Mouse (Mus musculus): ENCODE measurements at regions not wholly inside any gene's neighbourhood (a gene's known extent, or its start where the extent isn't known, plus 50 kb on each side); places are given as distances from the start of the nearest gene placed in this dataset.

GRCm38 (mm10) chr15:96775129-96775528 is 75.6 kb upstream of the Slc38a2 start:
- H3K4me2 ChIP-seq (ENCODE audit: low read length): no peak overlapping the region
- TF ChIP-seq CTCF (IDR thresholded peaks at IDR 0.05; ENCODE audit: low read depth): no peak
- H3K9ac ChIP-seq (ENCODE audit: low read depth, low read length): no peak overlapping the region
- no peaks in the 10 kb centered on the region for H3K9me3 ChIP-seq (replicated peaks; ENCODE audit: low read length)
- DNase-seq (ENCODE audit: low spot score) (no peak), ATAC-seq (replicated peaks; ENCODE audit: low FRiP score, low read depth) (no peak)
- no peaks in the 10 kb centered on the region for H3K36me3 ChIP-seq (ENCODE audit: insufficient read depth, low read length)
- no peaks in the 10 kb centered on the region for H3K27me3 ChIP-seq (ENCODE audit: insufficient read depth, low read length)
- no peak overlapping the region for H3K27ac ChIP-seq
- WGBS: 86% methylated on average over 5 of the region's 5 CpGs
- no peaks in the 10 kb centered on the region; the same call in 1 of the 2 replicates for H3K4me1 ChIP-seq (replicated peaks; ENCODE audit: insufficient read depth, low read length)
- H3K4me3 ChIP-seq (replicated peaks; ENCODE audit: low read depth, low read length): no peak overlapping the region

- no peak for DNase-seq (ENCODE audit: low spot score)
- no peak overlapping the region for H3K4me3 ChIP-seq (replicated peaks; ENCODE audit: low read depth, low read length)
- no peaks in the 10 kb centered on the region; the same call in 1 of the 2 replicates for H3K4me1 ChIP-seq (replicated peaks; ENCODE audit: insufficient read depth, low read length)
- no peaks in the 10 kb centered on the region for H3K36me3 ChIP-seq (ENCODE audit: insufficient read depth, low read length)
- no peak for TF ChIP-seq CTCF (IDR thresholded peaks at IDR 0.05; ENCODE audit: low read depth)
- no peak overlapping the region for H3K9ac ChIP-seq (ENCODE audit: low read depth, low read length)
- H3K4me2 ChIP-seq (ENCODE audit: low read length): no peak overlapping the region
- no peaks in the 10 kb centered on the region for H3K9me3 ChIP-seq (replicated peaks; ENCODE audit: low read length)
- no peak for ATAC-seq (replicated peaks; ENCODE audit: low FRiP score, low read depth)
- 60% methylated on average over 6 of the region's 6 CpGs for WGBS
- H3K27me3 ChIP-seq (ENCODE audit: insufficient read depth, low read length): no peaks in the 10 kb centered on the region
- no peak overlapping the region for H3K27ac ChIP-seq
These were observed 75.1 kb upstream of the Slc38a2 start for GRCm38 (mm10) chr15:96774664-96775063.

GRCm38 (mm10) chr15:96773656-96774055 is 74.1 kb upstream of the Slc38a2 start:
- no peak overlapping the region for H3K4me2 ChIP-seq (ENCODE audit: low read length)
- H3K9me3 ChIP-seq (replicated peaks; ENCODE audit: low read length): no peaks in the 10 kb centered on the region
- H3K36me3 ChIP-seq (ENCODE audit: insufficient read depth, low read length): no peaks in the 10 kb centered on the region
- ATAC-seq (replicated peaks; ENCODE audit: low FRiP score, low read depth) (no peak), DNase-seq (ENCODE audit: low spot score) (no peak)
- H3K4me1 ChIP-seq (replicated peaks; ENCODE audit: insufficient read depth, low read length): 0 out of 2 replicates have a peak, but pooled peaks cover under 1% of the 10 kb centered on the region
- no peaks in the 10 kb centered on the region for H3K27me3 ChIP-seq (ENCODE audit: insufficient read depth, low read length)
- H3K9ac ChIP-seq (ENCODE audit: low read depth, low read length): no peak overlapping the region
- WGBS: 75% methylated on average over 1 of the region's 1 CpGs
- no peak overlapping the region for H3K27ac ChIP-seq
- no peak for TF ChIP-seq CTCF (IDR thresholded peaks at IDR 0.05; ENCODE audit: low read depth)
- H3K4me3 ChIP-seq (replicated peaks; ENCODE audit: low read depth, low read length): no peak overlapping the region

- DNase-seq (ENCODE audit: low spot score) (no peak), ATAC-seq (replicated peaks; ENCODE audit: low FRiP score, low read depth) (no peak)
- Histone ChIP-seq H3K36me3 (ENCODE audit: insufficient read depth, low read length) (no peaks in the 10 kb centered on the region), H3K27ac (no peak overlapping the region), H3K27me3 (ENCODE audit: insufficient read depth, low read length) (no peaks in the 10 kb centered on the region), H3K4me1 (replicated peaks; ENCODE audit: insufficient read depth, low read length) (0 out of 2 replicates have a peak, but pooled peaks cover 5% of the 10 kb centered on the region), H3K9ac (ENCODE audit: low read depth, low read length) (no peak overlapping the region), H3K9me3 (replicated peaks; ENCODE audit: low read length) (no peaks in the 10 kb centered on the region), H3K4me2 (ENCODE audit: low read length) (no peak overlapping the region), H3K4me3 (replicated peaks; ENCODE audit: low read depth, low read length) (no peak overlapping the region)
- TF ChIP-seq CTCF (IDR thresholded peaks at IDR 0.05; ENCODE audit: low read depth): no peak
- WGBS: 68% methylated on average over 8 of the region's 8 CpGs
These were observed 73.2 kb upstream of the Slc38a2 start for GRCm38 (mm10) chr15:96772701-96773100.

DNA sequence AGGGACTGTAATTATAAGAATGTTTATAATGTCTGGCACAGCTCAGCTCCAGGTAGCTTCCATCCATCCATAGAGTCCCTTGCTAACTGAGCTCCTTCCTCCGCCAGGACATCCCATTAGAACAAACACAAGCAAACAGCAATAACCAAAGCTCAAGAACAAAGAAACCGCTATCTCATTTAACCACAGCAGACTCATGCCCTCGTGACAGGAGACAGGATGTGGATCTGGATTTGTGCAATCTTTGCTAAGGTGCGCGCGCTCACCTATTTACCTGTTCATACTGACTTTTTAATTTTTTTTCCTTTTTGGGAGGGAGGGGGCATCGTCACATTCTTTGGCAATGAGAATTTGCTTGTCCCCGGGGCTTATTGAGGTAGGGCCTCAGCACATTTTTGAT is 71.3 kb upstream of the Slc38a2 start:
- H3K27me3 ChIP-seq (ENCODE audit: insufficient read depth, low read length): no peaks in the 10 kb centered on the region
- no peaks in the 10 kb centered on the region for H3K9me3 ChIP-seq (replicated peaks; ENCODE audit: low read length)
- 76% methylated on average over 8 of the region's 8 CpGs for WGBS
- no peak overlapping the region for H3K9ac ChIP-seq (ENCODE audit: low read depth, low read length)
- no peak overlapping the region for H3K4me3 ChIP-seq (replicated peaks; ENCODE audit: low read depth, low read length)
- H3K27ac ChIP-seq: peak overlapping the region; percentile 27; the same call in 1 of the 2 replicates
- no peak for TF ChIP-seq CTCF (IDR thresholded peaks at IDR 0.05; ENCODE audit: low read depth)
- 0 out of 2 replicates have a peak, but pooled peaks cover 5% of the 10 kb centered on the region for H3K4me1 ChIP-seq (replicated peaks; ENCODE audit: insufficient read depth, low read length)
- no peak for DNase-seq (ENCODE audit: low spot score)
- ATAC-seq (replicated peaks; ENCODE audit: low FRiP score, low read depth): no peak
- no peak overlapping the region for H3K4me2 ChIP-seq (ENCODE audit: low read length)
- H3K36me3 ChIP-seq (ENCODE audit: insufficient read depth, low read length): no peaks in the 10 kb centered on the region

- TF ChIP-seq CTCF (IDR thresholded peaks at IDR 0.05; ENCODE audit: low read depth): no peak; the same call in 1 of the 2 replicates
- 0 out of 2 replicates have a peak, but pooled peaks cover 5% of the 10 kb centered on the region for H3K4me1 ChIP-seq (replicated peaks; ENCODE audit: insufficient read depth, low read length)
- no peak overlapping the region for H3K4me2 ChIP-seq (ENCODE audit: low read length)
- WGBS: 52% methylated on average over 7 of the region's 7 CpGs
- H3K36me3 ChIP-seq (ENCODE audit: insufficient read depth, low read length): no peaks in the 10 kb centered on the region
- H3K27me3 ChIP-seq (ENCODE audit: insufficient read depth, low read length): no peaks in the 10 kb centered on the region
- H3K27ac ChIP-seq: peak overlapping the region; percentile 27; the same call in 1 of the 2 replicates
- no peaks in the 10 kb centered on the region for H3K9me3 ChIP-seq (replicated peaks; ENCODE audit: low read length)
- H3K4me3 ChIP-seq (replicated peaks; ENCODE audit: low read depth, low read length): no peak overlapping the region
- DNase-seq (ENCODE audit: low spot score) (peak; percentile 38), ATAC-seq (replicated peaks; ENCODE audit: low FRiP score, low read depth) (0 out of 2 replicates have a peak, but pooled peaks have one; percentile 43)
- no peak overlapping the region for H3K9ac ChIP-seq (ENCODE audit: low read depth, low read length)
These were observed 70.8 kb upstream of the Slc38a2 start for GRCm38 (mm10) chr15:96770299-96770698.

DNA sequence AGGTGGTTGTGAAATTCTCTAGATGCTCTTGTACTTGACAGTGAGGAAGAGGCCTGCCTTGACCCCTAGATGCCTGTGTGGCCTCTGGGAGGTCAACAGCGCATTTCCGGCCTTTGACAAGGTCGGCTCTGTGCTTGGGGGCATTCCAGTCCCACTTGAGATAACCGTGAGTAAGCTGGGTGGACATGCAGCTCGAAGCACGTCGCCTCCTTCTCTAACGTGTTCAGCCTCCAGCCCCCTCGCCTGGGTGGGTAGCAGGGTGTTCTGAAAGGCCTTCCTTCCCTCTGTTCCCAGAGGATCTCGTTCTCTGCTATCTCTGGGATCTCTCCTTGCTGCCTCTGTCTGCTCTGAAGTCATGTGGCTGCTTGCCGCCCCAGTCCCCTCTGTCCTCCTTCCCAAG is 70.2 kb upstream of the Slc38a2 start:
- Histone ChIP-seq H3K9me3 (replicated peaks; ENCODE audit: low read length) (no peaks in the 10 kb centered on the region), H3K36me3 (ENCODE audit: insufficient read depth, low read length) (no peaks in the 10 kb centered on the region), H3K4me2 (ENCODE audit: low read length) (no peak overlapping the region), H3K27ac (peak overlapping the region; percentile 27; the same call in 1 of the 2 replicates), H3K9ac (ENCODE audit: low read depth, low read length) (no peak overlapping the region), H3K4me3 (replicated peaks; ENCODE audit: low read depth, low read length) (no peak overlapping the region), H3K27me3 (ENCODE audit: insufficient read depth, low read length) (no peaks in the 10 kb centered on the region), H3K4me1 (replicated peaks; ENCODE audit: insufficient read depth, low read length) (0 out of 2 replicates have a peak, but pooled peaks cover 5% of the 10 kb centered on the region)
- ATAC-seq (replicated peaks; ENCODE audit: low FRiP score, low read depth) (no peak), DNase-seq (ENCODE audit: low spot score) (no peak)
- no peak for TF ChIP-seq CTCF (IDR thresholded peaks at IDR 0.05; ENCODE audit: low read depth)
- WGBS: 64% methylated on average over 11 of the region's 11 CpGs
